Mouse (Mus musculus): ENCODE measurements around the gene Ebf3. TPM values are rescaled to one million over a fixed set of nuclear protein-coding genes. Genes with fewer than 3 reads are reported as not detected.

The Ebf3 gene
- polyA plus RNA-seq, 1 experiment from 2014 or later, result 1.3 TPM

GRCm38 (mm10) chr7:137267441-137267840, 46.8 kb downstream of the Ebf3 start:
- H3K4me2 ChIP-seq, result no peak overlapping the region
- H3K36me3 ChIP-seq, result no peaks in the 10 kb centered on the region
- no peak overlapping the region for H3K4me3 ChIP-seq
- H3K9ac ChIP-seq, result no peak overlapping the region
- H3K9me3 ChIP-seq (replicated peaks), result no peaks in the 10 kb centered on the region
- peaks cover 9% of the 10 kb centered on the region for H3K4me1 ChIP-seq (replicated peaks)
- peaks cover 33% of the 10 kb centered on the region for H3K27me3 ChIP-seq
- peak; percentile 37; the same call in 1 of the 2 replicates for ATAC-seq (replicated peaks; ENCODE audit: insufficient number of reproducible peaks, insufficient read depth, low FRiP score, low read depth)
- 57% methylated on average over 9 of the region's 9 CpGs for WGBS
- H3K27ac ChIP-seq, result no peak overlapping the region

- no peaks in the 10 kb centered on the region for H3K36me3 ChIP-seq
- H3K27ac ChIP-seq, result no peak overlapping the region
- no peak; the same call in 1 of the 2 replicates for ATAC-seq (replicated peaks; ENCODE audit: insufficient number of reproducible peaks, insufficient read depth, low FRiP score, low read depth)
- H3K4me1 ChIP-seq (replicated peaks), result peaks cover 9% of the 10 kb centered on the region
- WGBS, result 15% methylated on average over 17 of the region's 17 CpGs
- H3K4me3 ChIP-seq, result no peak overlapping the region
- H3K9ac ChIP-seq, result no peak overlapping the region
- H3K27me3 ChIP-seq, result peaks cover 30% of the 10 kb centered on the region
- H3K9me3 ChIP-seq (replicated peaks), result no peaks in the 10 kb centered on the region
- H3K4me2 ChIP-seq, result peak overlapping the region; percentile 38
Observed at GRCm38 (mm10) chr7:137266575-137266974, 47.7 kb downstream of the Ebf3 start.

- Histone ChIP-seq H3K27ac (no peak overlapping the region), H3K27me3 (peaks cover 25% of the 10 kb centered on the region), H3K36me3 (no peaks in the 10 kb centered on the region), H3K4me3 (no peak overlapping the region), H3K9me3 (replicated peaks) (no peaks in the 10 kb centered on the region), H3K9ac (no peak overlapping the region), H3K4me2 (no peak overlapping the region), H3K4me1 (replicated peaks) (peaks cover 7% of the 10 kb centered on the region)
- 86% methylated on average over 8 of the region's 8 CpGs for WGBS
- no peak for ATAC-seq (replicated peaks; ENCODE audit: insufficient number of reproducible peaks, insufficient read depth, low FRiP score, low read depth)
Observed at GRCm38 (mm10) chr7:137262330-137262729, 51.9 kb downstream of the Ebf3 start.

GRCm38 (mm10) chr7:137246213-137246872, 67.9 kb downstream of the Ebf3 start:
- Histone ChIP-seq H3K9ac (no peak overlapping the region), H3K27ac (no peak overlapping the region), H3K4me2 (no peak overlapping the region), H3K4me1 (replicated peaks) (no peaks in the 10 kb centered on the region), H3K9me3 (replicated peaks) (no peaks in the 10 kb centered on the region), H3K4me3 (no peak overlapping the region), H3K36me3 (no peaks in the 10 kb centered on the region), H3K27me3 (peaks cover 4% of the 10 kb centered on the region; the same call in 1 of the 2 replicates)
- ATAC-seq (replicated peaks; ENCODE audit: insufficient number of reproducible peaks, insufficient read depth, low FRiP score, low read depth), result no peak
- 43% methylated on average over 11 of the region's 11 CpGs for WGBS

- Histone ChIP-seq H3K4me2 (no peak overlapping the region), H3K36me3 (no peaks in the 10 kb centered on the region), H3K4me1 (replicated peaks) (no peaks in the 10 kb centered on the region), H3K27ac (no peak overlapping the region), H3K9me3 (replicated peaks) (no peaks in the 10 kb centered on the region), H3K9ac (no peak overlapping the region), H3K4me3 (no peak overlapping the region), H3K27me3 (peaks cover 9% of the 10 kb centered on the region; the same call in 1 of the 2 replicates)
- WGBS, result 83% methylated on average over 7 of the region's 7 CpGs
- ATAC-seq (replicated peaks; ENCODE audit: insufficient number of reproducible peaks, insufficient read depth, low FRiP score, low read depth), result no peak
Observed at GRCm38 (mm10) chr7:137244839-137245238, 69.4 kb downstream of the Ebf3 start.

- no peak overlapping the region for H3K27ac ChIP-seq
- 82% methylated on average over 8 of the region's 8 CpGs for WGBS
- no peaks in the 10 kb centered on the region for H3K9me3 ChIP-seq (replicated peaks)
- H3K36me3 ChIP-seq, result no peaks in the 10 kb centered on the region
- ATAC-seq (replicated peaks; ENCODE audit: insufficient number of reproducible peaks, insufficient read depth, low FRiP score, low read depth), result no peak
- H3K4me2 ChIP-seq, result no peak overlapping the region
- no peak overlapping the region for H3K9ac ChIP-seq
- peaks cover 19% of the 10 kb centered on the region; the same call in 1 of the 2 replicates for H3K27me3 ChIP-seq
- no peaks in the 10 kb centered on the region for H3K4me1 ChIP-seq (replicated peaks)
- no peak overlapping the region for H3K4me3 ChIP-seq
Observed at GRCm38 (mm10) chr7:137240481-137240880, 73.8 kb downstream of the Ebf3 start.

- WGBS, result 71% methylated on average over 5 of the region's 5 CpGs
- H3K27ac ChIP-seq, result no peak overlapping the region
- H3K9me3 ChIP-seq (replicated peaks), result no peaks in the 10 kb centered on the region
- H3K4me1 ChIP-seq (replicated peaks), result no peaks in the 10 kb centered on the region
- no peak for ATAC-seq (replicated peaks; ENCODE audit: insufficient number of reproducible peaks, insufficient read depth, low FRiP score, low read depth)
- no peaks in the 10 kb centered on the region for H3K36me3 ChIP-seq
- H3K9ac ChIP-seq, result no peak overlapping the region
- peaks cover 19% of the 10 kb centered on the region; the same call in 1 of the 2 replicates for H3K27me3 ChIP-seq
- no peak overlapping the region for H3K4me3 ChIP-seq
- H3K4me2 ChIP-seq, result no peak overlapping the region
Observed at GRCm38 (mm10) chr7:137239542-137240133, 74.6 kb downstream of the Ebf3 start.

- Histone ChIP-seq H3K36me3 (no peaks in the 10 kb centered on the region), H3K9ac (no peak overlapping the region), H3K4me3 (no peak overlapping the region), H3K4me1 (replicated peaks) (no peaks in the 10 kb centered on the region), H3K4me2 (no peak overlapping the region), H3K27me3 (peaks cover 19% of the 10 kb centered on the region; the same call in 1 of the 2 replicates), H3K27ac (no peak overlapping the region), H3K9me3 (replicated peaks) (no peaks in the 10 kb centered on the region)
- ATAC-seq (replicated peaks; ENCODE audit: insufficient number of reproducible peaks, insufficient read depth, low FRiP score, low read depth), result no peak
- WGBS, result 71% methylated on average over 12 of the region's 12 CpGs
Observed at GRCm38 (mm10) chr7:137237419-137237818, 76.8 kb downstream of the Ebf3 start.

- Histone ChIP-seq H3K4me2 (no peak overlapping the region), H3K4me3 (no peak overlapping the region), H3K36me3 (no peaks in the 10 kb centered on the region), H3K9me3 (replicated peaks) (no peaks in the 10 kb centered on the region), H3K27me3 (no peaks in the 10 kb centered on the region), H3K9ac (no peak overlapping the region), H3K27ac (no peak overlapping the region), H3K4me1 (replicated peaks) (no peaks in the 10 kb centered on the region)
- no peak for ATAC-seq (replicated peaks; ENCODE audit: insufficient number of reproducible peaks, insufficient read depth, low FRiP score, low read depth)
- 79% methylated on average over 3 of the region's 3 CpGs for WGBS
Observed at GRCm38 (mm10) chr7:137223823-137224222, 90.4 kb downstream of the Ebf3 start.

GRCm38 (mm10) chr7:137222831-137223505, 91.3 kb downstream of the Ebf3 start:
- no peaks in the 10 kb centered on the region for H3K36me3 ChIP-seq
- no peaks in the 10 kb centered on the region for H3K9me3 ChIP-seq (replicated peaks)
- no peaks in the 10 kb centered on the region for H3K4me1 ChIP-seq (replicated peaks)
- ATAC-seq (replicated peaks; ENCODE audit: insufficient number of reproducible peaks, insufficient read depth, low FRiP score, low read depth), result no peak
- H3K27me3 ChIP-seq, result no peaks in the 10 kb centered on the region
- no peak overlapping the region for H3K27ac ChIP-seq
- 87% methylated on average over 6 of the region's 6 CpGs for WGBS
- no peak overlapping the region for H3K4me2 ChIP-seq
- no peak overlapping the region for H3K9ac ChIP-seq
- no peak overlapping the region for H3K4me3 ChIP-seq

- 0 out of 2 replicates have a peak, but pooled peaks have one; percentile 37 for ATAC-seq (replicated peaks; ENCODE audit: insufficient number of reproducible peaks, insufficient read depth, low FRiP score, low read depth)
- no peak overlapping the region for H3K4me2 ChIP-seq
- 25% methylated on average over 6 of the region's 6 CpGs for WGBS
Observed at GRCm38 (mm10) chr7:137221599-137221998, 92.6 kb downstream of the Ebf3 start.

More at GRCm38 (mm10) chr7:137221599-137221998, 92.6 kb downstream of the Ebf3 start:
- H3K9ac ChIP-seq, result no peak overlapping the region
- H3K9me3 ChIP-seq (replicated peaks), result no peaks in the 10 kb centered on the region
- no peaks in the 10 kb centered on the region for H3K27me3 ChIP-seq
- no peaks in the 10 kb centered on the region for H3K36me3 ChIP-seq
- H3K4me3 ChIP-seq, result no peak overlapping the region
- no peaks in the 10 kb centered on the region for H3K4me1 ChIP-seq (replicated peaks)
- H3K27ac ChIP-seq, result no peak overlapping the region
